Mouse (Mus musculus) monocyte, adult 5-6 weeks (primary cell): ENCODE measurements around the gene Rabepk. TPM values are rescaled to one million over a fixed set of nuclear protein-coding genes. Genes with fewer than 3 reads are reported as not detected.
"Not testable (repeated sequence)": the region's sequence is repeated elsewhere in the genome, so short reads cannot be mapped to it uniquely, and the experiment has no call there.

Experiments used
- ATAC-seq: fragments of 153-309, 156-312 bp; replicated peaks from 2 replicates; pipeline ENCODE4 v1.8.0; 2017; ENCODE audit warnings: mild to moderate bottlenecking; ENCODE audit not compliant: low TSS enrichment, insufficient number of reproducible peaks, severe bottlenecking, poor library complexity, low FRiP score
- total RNA-seq: library from RNA; stranded (forward); fragments of 200-1000, 200-491, 200-594 nt; gene quantifications from 3 replicates; pipeline ENCODE4 v1.2.3, GENCODE M21; 2017

Rabepk gene
- total RNA-seq, 1 experiment from 2014 or later, result 11.9 TPM

GRCm38 (mm10) chr2:34772252-34773235 is 27.2 kb downstream of the Rabepk start:
- peak; percentile 18 for ATAC-seq

GRCm38 (mm10) chr2:34771368-34772226 is 28.1 kb downstream of the Rabepk start, which contains the start of gene Hspa5:
Hspa5 (plus strand) TSS chr2:34771970.
- ATAC-seq, result peak; percentile 97

- no peak for ATAC-seq
Measured at GRCm38 (mm10) chr2:34770951-34771350, 28.8 kb downstream of the Rabepk start.

- ATAC-seq, result no peak
Measured at GRCm38 (mm10) chr2:34770049-34770448, 29.7 kb downstream of the Rabepk start.

- ATAC-seq, result no peak
Measured at GRCm38 (mm10) chr2:34764801-34765200, 34.9 kb downstream of the Rabepk start.

- ATAC-seq, result no peak
Measured at GRCm38 (mm10) chr2:34762872-34763271, 36.8 kb downstream of the Rabepk start.

- ATAC-seq, result no peak
Measured at GRCm38 (mm10) chr2:34762174-34762573, 37.5 kb downstream of the Rabepk start.

- ATAC-seq, result not testable (repeated sequence)
Measured at GRCm38 (mm10) chr2:34761272-34761671, 38.4 kb downstream of the Rabepk start.

GRCm38 (mm10) chr2:34757341-34757740 is 42.4 kb downstream of the Rabepk start:
- ATAC-seq, result no peak

- ATAC-seq, result peak; percentile 68
Measured at GRCm38 (mm10) chr2:34754551-34755358, 45.0 kb downstream of the Rabepk start, which contains the start of gene Gapvd1. Gapvd1 (minus strand) TSS chr2:34755232.

GRCm38 (mm10) chr2:34753811-34754550 is 45.7 kb downstream of the Rabepk start:
- peak; percentile 83 for ATAC-seq

GRCm38 (mm10) chr2:34750245-34750644 is 49.5 kb downstream of the Rabepk start:
- ATAC-seq, result no peak

GRCm38 (mm10) chr2:34748479-34748878 is 51.2 kb downstream of the Rabepk start:
- ATAC-seq, result no peak

GRCm38 (mm10) chr2:34745673-34746072 is 54.0 kb downstream of the Rabepk start:
- ATAC-seq, result no peak

GRCm38 (mm10) chr2:34744476-34744875 is 55.2 kb downstream of the Rabepk start:
- no peak for ATAC-seq

GRCm38 (mm10) chr2:34742675-34743074 is 57.0 kb downstream of the Rabepk start:
- no peak for ATAC-seq

GRCm38 (mm10) chr2:34741390-34742159 is 58.1 kb downstream of the Rabepk start:
- ATAC-seq, result no peak
